Mouse (Mus musculus) cerebellum, postnatal 36 days (tissue): ENCODE data around the gene Pcca.

Experiments used
- DNase-seq, 2 experiments: peaks; one replicate each; pipeline ENCODE4 v3.0.0; 2021 to 2022; ENCODE audit warnings: mixed read lengths in 2 of 2

The Pcca gene

GRCm38 (mm10) chr14:122651681-122652080 is 117.6 kb downstream of the Pcca start:
- no peak for DNase-seq

DNA sequence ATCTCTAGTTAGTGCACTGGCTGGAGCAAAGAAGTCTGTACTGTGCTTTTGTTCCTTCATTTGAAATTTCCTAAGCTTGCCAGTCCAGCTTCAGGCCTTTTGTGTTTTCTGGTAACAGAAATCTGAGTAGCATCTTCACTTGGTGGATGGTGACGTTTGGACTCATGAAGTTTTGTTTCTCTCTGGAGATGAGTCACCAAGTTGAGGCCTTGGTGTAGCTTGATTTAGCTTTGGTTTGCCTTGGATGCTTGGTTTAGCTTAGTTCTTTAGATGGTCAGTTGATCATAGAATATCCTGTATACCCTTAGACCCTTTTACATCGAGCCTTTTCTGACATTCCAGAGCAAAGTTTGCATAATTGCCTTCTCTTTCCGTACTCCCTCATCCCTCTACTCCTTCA is 141.5 kb downstream of the Pcca start:
- DNase-seq, result no peak

- no peak for DNase-seq
Observed at GRCm38 (mm10) chr14:122683645-122684044, 149.5 kb downstream of the Pcca start.

GRCm38 (mm10) chr14:122684250-122684649 is 150.1 kb downstream of the Pcca start:
- peak; percentile 49 to 60 for DNase-seq

- no peak for DNase-seq
Observed at GRCm38 (mm10) chr14:122684811-122685210, 150.7 kb downstream of the Pcca start.

- no peak for DNase-seq
Observed at GRCm38 (mm10) chr14:122687398-122687797, 153.3 kb downstream of the Pcca start.

DNA sequence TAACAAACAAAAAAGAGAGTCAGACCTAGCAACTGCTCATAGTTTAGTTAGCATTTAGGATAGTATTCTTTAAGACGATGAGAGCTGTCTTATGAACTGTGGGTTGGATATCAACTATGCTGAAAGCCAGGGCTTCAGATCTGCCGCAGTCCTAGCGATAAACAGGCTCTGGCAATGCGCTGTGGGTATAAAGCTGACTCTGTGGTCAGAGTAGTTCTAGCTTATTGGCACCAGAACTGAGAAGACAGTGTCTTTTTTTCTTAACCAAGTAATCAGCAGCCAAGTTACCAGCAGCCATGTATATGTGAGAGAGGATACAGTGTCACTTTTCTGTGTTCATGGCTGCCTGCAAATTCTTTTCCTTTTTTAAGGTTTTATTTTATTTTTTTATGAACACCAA is 154.3 kb downstream of the Pcca start:
- DNase-seq, result no peak

GRCm38 (mm10) chr14:122689136-122689815 is 155.2 kb downstream of the Pcca start:
- no peak for DNase-seq

GRCm38 (mm10) chr14:122691555-122691954 is 157.4 kb downstream of the Pcca start:
- no peak for DNase-seq

GRCm38 (mm10) chr14:122700333-122700732 is 166.2 kb downstream of the Pcca start:
- no peak for DNase-seq

DNA sequence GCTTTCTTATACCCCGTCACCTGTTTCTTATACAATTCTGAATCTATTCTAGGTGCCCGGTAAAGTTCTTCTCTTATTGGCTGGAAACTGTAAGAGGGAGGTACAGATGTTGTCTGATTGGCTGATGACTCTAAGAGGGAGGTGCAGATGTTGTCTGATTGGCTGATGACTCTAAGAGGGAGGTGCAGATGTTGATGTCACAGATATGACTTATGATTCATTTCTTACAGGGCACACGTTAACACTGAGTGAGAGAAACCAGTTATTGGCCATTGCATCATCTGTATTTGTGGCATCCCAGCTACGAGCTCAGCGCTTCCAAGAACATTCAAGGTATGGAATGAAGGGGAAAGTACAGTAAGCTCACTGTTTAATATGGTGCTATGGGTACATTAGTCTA is 179.7 kb downstream of the Pcca start:
- DNase-seq, result no peak

- no peak for DNase-seq
Observed at GRCm38 (mm10) chr14:122714911-122715310, 180.8 kb downstream of the Pcca start.

- DNase-seq, result no peak
Observed at GRCm38 (mm10) chr14:122716057-122716456, 181.9 kb downstream of the Pcca start.

GRCm38 (mm10) chr14:122719496-122720080 is 185.5 kb downstream of the Pcca start:
- DNase-seq, result no peak

- DNase-seq, result peak in 1 of 2 experiments; percentile 12
Observed at GRCm38 (mm10) chr14:122720989-122721388, 186.9 kb downstream of the Pcca start.

GRCm38 (mm10) chr14:122721750-122722149 is 187.6 kb downstream of the Pcca start:
- no peak for DNase-seq

- DNase-seq, result no peak
Observed at GRCm38 (mm10) chr14:122726456-122726855, 192.3 kb downstream of the Pcca start.

- no peak for DNase-seq
Observed at GRCm38 (mm10) chr14:122729431-122730073, 195.4 kb downstream of the Pcca start.

DNA sequence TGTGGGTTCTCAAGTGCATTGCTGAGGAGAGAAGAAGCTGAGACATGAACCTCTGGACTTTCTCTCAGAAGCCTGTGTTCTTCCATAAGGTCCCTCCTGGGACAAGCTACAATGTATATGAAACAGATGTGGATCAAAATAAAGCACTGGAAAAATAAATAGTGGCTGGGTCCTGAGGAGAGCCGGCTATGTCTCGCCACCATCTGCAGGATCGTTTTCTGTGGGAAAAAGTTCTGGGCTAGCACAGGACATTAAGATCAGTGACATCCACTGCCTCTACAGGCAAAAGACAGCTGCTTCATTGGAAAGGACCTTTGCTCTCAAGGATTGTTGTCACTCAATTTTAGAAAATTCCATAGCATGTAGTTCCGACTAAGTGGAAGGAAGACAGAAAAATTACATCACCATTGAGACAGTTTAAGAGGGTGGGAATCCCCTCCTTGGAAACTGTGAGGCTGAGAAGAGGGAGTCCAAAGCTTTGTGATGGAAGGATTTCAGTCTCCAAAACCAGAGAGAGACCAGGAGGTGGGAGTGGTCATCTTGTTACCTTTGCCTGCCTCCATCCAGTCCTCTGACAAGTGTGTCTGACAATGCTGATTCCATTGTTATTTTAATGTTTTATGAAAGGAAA is 196.9 kb downstream of the Pcca start:
- no peak for DNase-seq

- DNase-seq, result no peak
Observed at GRCm38 (mm10) chr14:122736806-122737205, 202.7 kb downstream of the Pcca start.

DNA sequence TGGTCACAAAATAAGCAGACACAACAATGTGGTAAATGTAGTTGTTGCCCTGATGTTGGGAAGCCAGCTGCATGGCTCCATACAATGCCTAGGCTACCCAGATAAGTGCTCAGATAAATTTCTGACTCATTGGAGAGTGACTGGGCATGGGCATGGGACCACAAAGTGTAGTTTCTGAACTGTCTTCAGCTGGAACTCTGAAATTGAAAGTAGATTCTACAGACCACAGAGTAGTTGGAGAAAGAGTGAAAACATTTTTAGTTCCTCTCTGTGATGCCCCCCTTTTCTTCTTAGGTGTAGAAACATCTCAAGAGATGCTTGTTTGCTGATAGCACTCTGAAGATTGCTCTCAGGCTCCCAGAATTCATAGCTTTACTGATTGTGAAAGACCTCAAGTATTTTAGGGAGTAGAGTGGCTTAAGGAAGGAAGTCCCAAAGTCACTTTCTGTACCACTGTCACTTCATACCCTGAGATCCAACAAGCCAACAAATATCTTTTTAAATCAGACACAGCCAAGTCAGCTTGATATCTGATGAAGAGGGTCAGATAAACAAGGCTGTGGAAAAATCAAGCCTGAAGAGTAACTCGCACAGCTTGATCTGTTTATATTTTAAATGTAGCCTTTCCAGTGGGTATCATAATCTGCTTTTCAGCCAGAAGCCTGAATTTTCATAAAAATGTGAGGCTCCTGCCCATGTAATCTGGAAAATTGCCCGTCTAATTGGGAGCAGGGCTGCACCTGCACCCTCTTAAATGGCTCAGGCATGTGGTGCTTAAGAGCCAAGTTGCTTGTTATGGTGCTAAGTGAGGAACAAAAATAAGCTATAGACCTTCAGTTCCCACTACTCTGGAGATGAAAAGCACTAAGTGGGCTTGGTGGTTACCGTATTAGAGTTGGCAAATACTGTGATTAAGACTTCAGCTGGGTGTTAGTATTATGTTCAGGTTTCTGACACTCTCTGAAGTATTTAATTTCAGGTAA is 214.0 kb downstream of the Pcca start:
- no peak for DNase-seq

DNA sequence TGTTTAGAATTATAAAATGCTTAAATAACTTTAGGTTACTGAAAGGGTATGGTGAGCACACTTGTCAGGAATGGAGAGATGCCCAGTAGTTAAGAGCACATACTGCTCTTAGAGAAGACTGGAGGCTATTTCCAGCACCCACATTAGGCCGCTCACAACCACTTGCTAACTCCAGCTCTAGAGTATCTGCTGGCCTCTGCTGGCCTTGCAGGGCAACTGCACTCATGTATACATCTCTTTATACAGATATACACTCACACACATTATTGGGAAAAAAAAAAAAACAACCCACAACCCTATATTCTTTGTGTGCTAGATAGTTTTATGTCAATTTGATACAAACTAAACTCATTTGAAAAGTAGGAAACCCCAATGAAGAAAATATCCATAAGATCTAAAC is 217.4 kb downstream of the Pcca start:
- DNase-seq, result no peak

GRCm38 (mm10) chr14:122753278-122753677 is 219.2 kb downstream of the Pcca start:
- DNase-seq, result no peak
